Mouse (Mus musculus) liver, postnatal 0 days (tissue): ENCODE measurements around the gene Ip6k3.

Experiments
- CTCF ChIP-seq: sonication (generic); IDR thresholded peaks from 2 replicates; pipeline ENCODE4 v1.5.1; 2016; ENCODE audit warnings: antibody characterized with exemption, low read depth
- EP300 ChIP-seq: IDR thresholded peaks from 2 replicates; pipeline ENCODE4 v1.6.1; 2016; ENCODE audit warnings: antibody characterized with exemption, low read depth, mild to moderate bottlenecking

DNA sequence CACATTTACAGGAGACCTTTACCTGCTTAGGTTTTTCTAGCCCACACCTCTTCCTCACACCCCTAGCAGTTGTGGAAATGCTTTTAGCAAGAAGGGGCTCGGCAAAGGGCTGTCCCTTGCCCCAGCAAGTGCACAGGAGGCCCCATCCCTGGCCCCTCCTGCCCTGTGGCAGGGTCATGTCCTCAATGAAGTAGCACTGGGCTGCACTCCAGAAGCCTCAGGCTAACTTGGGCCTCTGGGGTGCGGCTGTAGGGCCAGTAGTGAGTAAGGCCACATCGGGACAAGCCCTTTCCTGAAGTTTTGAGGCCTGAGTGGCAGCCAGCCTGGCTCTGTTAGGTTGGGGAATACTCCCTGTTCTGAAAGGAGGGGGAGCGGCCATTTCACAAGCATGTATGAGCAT is 6.7 kb downstream of the Ip6k3 start:
- no peak for TF ChIP-seq CTCF
- TF ChIP-seq EP300, result no peak
